Mouse (Mus musculus) liver, embryonic 14.5 days (tissue): ENCODE results near the gene Rundc3a. TPM values are rescaled to one million over a fixed set of nuclear protein-coding genes. Genes with fewer than 3 reads are reported as not detected.

ENCODE experiments used
- ATAC-seq: fragments of 200-750 bp; cut with Nextera tagmentation; 2 replicates; pipeline ENCODE4 v1.8.0; 2017; ENCODE audit warnings: moderate number of reproducible peaks, mild to moderate bottlenecking, moderate library complexity; ENCODE audit not compliant: insufficient read depth
- DNase-seq, 3 experiments: peaks; one replicate each; pipeline ENCODE4 v3.0.0-alpha.2; 2012 to 2013; ENCODE audit warnings: low read depth in 3 of 3, low spot score in 3 of 3
- H3K27ac ChIP-seq: fragments of 300-500 bp; sonication (generic); 2 replicates; pipeline ENCODE4 v1.5.1; 2014; ENCODE audit warnings: moderate library complexity, mild to moderate bottlenecking, control low read depth, inconsistent platforms
- H3K27me3 ChIP-seq: fragments of 300-500 bp; sonication (generic); 2 replicates; pipeline ENCODE4 v1.6.1; 2014; ENCODE audit warnings: mild to moderate bottlenecking, low read length, moderate library complexity; ENCODE audit not compliant: control insufficient read depth, insufficient read depth
- H3K36me3 ChIP-seq: fragments of 300-500 bp; sonication (generic); replicated peaks from 2 replicates; pipeline ENCODE4 v1.6.1; 2014; ENCODE audit warnings: low read depth; ENCODE audit not compliant: control insufficient read depth, insufficient read depth
- H3K4me1 ChIP-seq, 2 experiments: fragments of 200-500 bp in 1 of 2; fragments of 300-500 bp in 1 of 2; sonication (generic) in 1 of 2; replicated peaks; 2 replicates each; pipeline ENCODE4 v1.6.1; 2012 to 2014; ENCODE audit warnings: antibody characterized with exemption in 1 of 2, inconsistent platforms in 1 of 2, low read length in 1 of 2; ENCODE audit not compliant: control insufficient read depth in 2 of 2, insufficient read depth in 2 of 2
- H3K4me2 ChIP-seq: fragments of 300-500 bp; sonication (generic); 2 replicates; pipeline ENCODE4 v1.6.1; 2014; ENCODE audit warnings: low read depth, mild to moderate bottlenecking, control low read depth, moderate library complexity
- H3K4me3 ChIP-seq, 2 experiments: fragments of 200-500 bp in 1 of 2; fragments of 300-500 bp in 1 of 2; sonication (generic) in 1 of 2; 2 replicates each; pipeline ENCODE4 v1.5.1; 2012 to 2014; ENCODE audit warnings: low read depth in 2 of 2, low read length in 2 of 2, mild to moderate bottlenecking in 2 of 2, control low read depth in 1 of 2, inconsistent platforms in 1 of 2, moderate library complexity in 1 of 2; ENCODE audit not compliant: insufficient read depth in 1 of 2
- H3K9ac ChIP-seq: fragments of 300-500 bp; sonication (generic); replicated peaks from 2 replicates; pipeline ENCODE4 v1.6.1; 2014; ENCODE audit warnings: mild to moderate bottlenecking, control low read depth, moderate library complexity
- H3K9me3 ChIP-seq: fragments of 300-500 bp; sonication (generic); 2 replicates; pipeline ENCODE4 v1.6.1; 2016; ENCODE audit warnings: low read length, mixed read lengths; ENCODE audit not compliant: control insufficient read depth
- CTCF ChIP-seq: IDR thresholded peaks from 2 replicates; pipeline ENCODE4 v1.5.1; 2016; ENCODE audit warnings: antibody characterized with exemption, low read depth, control low read depth
- EP300 ChIP-seq: IDR thresholded peaks from 2 replicates; pipeline ENCODE4 v1.6.1; 2016; ENCODE audit warnings: antibody characterized with exemption, low read depth
- WGBS: fragments of 180-500 bp; shearing (Covaris S2); extraction: QIAGEN DNeasy Blood & Tissue Kit; methylation state at CpG from one replicate; pipeline ENCODE4 v1.1.7; 2014; ENCODE audit not compliant: insufficient replicate concordance; 5-methylcytosine and 5-hydroxymethylcytosine counted together
- polyA plus RNA-seq, 2 experiments: library from polyadenylated mRNA; depleted of rRNA in 1 of 2; stranded (reverse) in 1 of 2; unstranded in 1 of 2; fragments of >200 nt; fragmentation: Nextera tagmentation in 1 of 2; extraction: Ambion mirVana in 1 of 2; gene quantifications; 2 replicates each; pipeline versions ENCODE4 v1.2.1 to v1.2.3; 2012 to 2014

Rundc3a gene
- polyA plus RNA-seq, 2 experiments, result 1.0 to 1.4 TPM

- no peak for DNase-seq
- Histone ChIP-seq H3K9me3 (no peaks in the 10 kb centered on the region), H3K9ac (no peak overlapping the region), H3K4me3 (no peak overlapping the region), H3K27me3 (no peaks in the 10 kb centered on the region), H3K36me3 (no peaks in the 10 kb centered on the region), H3K27ac (no peak overlapping the region), H3K4me1 (peaks cover 0 to 2% of the 10 kb centered on the region in 2 experiments; a peak in 1 of 4 replicates), H3K4me2 (no peak overlapping the region)
- TF ChIP-seq CTCF, result no peak
- no peak for TF ChIP-seq EP300
- 50% methylated on average over 8 of the region's 8 CpGs for WGBS
- no peak for ATAC-seq
Observed at GRCm38 (mm10) chr11:102421559-102421958, 28.4 kb downstream of the Rundc3a start.

GRCm38 (mm10) chr11:102424666-102425065 is 31.5 kb downstream of the Rundc3a start:
- ATAC-seq (no peak), DNase-seq (no peak)
- H3K27ac ChIP-seq, result no peak overlapping the region
- 65% methylated on average over 6 of the region's 6 CpGs for WGBS
- no peak overlapping the region for H3K4me3 ChIP-seq
- no peak overlapping the region for H3K4me2 ChIP-seq
- H3K27me3 ChIP-seq, result no peaks in the 10 kb centered on the region; the same call in 1 of the 2 replicates
- TF ChIP-seq EP300 (no peak), CTCF (no peak)
- H3K9ac ChIP-seq, result no peak overlapping the region
- no peaks in the 10 kb centered on the region for H3K9me3 ChIP-seq
- H3K4me1 ChIP-seq, result peaks cover 3 to 7% of the 10 kb centered on the region in 2 experiments; a peak in 3 of 4 replicates
- H3K36me3 ChIP-seq, result no peaks in the 10 kb centered on the region

- no peak overlapping the region for H3K4me3 ChIP-seq
- H3K27ac ChIP-seq, result no peak overlapping the region
- no peak for DNase-seq
- H3K9me3 ChIP-seq, result no peaks in the 10 kb centered on the region
- ATAC-seq, result no peak
- peaks cover 5 to 11% of the 10 kb centered on the region in 2 experiments; a peak in 3 of 4 replicates for H3K4me1 ChIP-seq
- H3K27me3 ChIP-seq, result no peaks in the 10 kb centered on the region; the same call in 1 of the 2 replicates
- no peaks in the 10 kb centered on the region for H3K36me3 ChIP-seq
- TF ChIP-seq CTCF, result no peak
- TF ChIP-seq EP300, result no peak
- 51% methylated on average over 8 of the region's 8 CpGs for WGBS
- H3K9ac ChIP-seq, result no peak overlapping the region
- H3K4me2 ChIP-seq, result no peak overlapping the region
Observed at GRCm38 (mm10) chr11:102425555-102426316, 32.5 kb downstream of the Rundc3a start.

GRCm38 (mm10) chr11:102428981-102429540 is 35.9 kb downstream of the Rundc3a start:
- Histone ChIP-seq H3K27ac (no peak overlapping the region), H3K27me3 (no peaks in the 10 kb centered on the region; the same call in 1 of the 2 replicates), H3K4me2 (peak overlapping the region; percentile 99), H3K4me3 (0 out of 4 replicates have a peak overlapping the region, but pooled peaks of 1 of the 2 experiments have one; percentile 9), H3K9ac (no peak overlapping the region), H3K4me1 (peaks cover 5 to 14% of the 10 kb centered on the region in 2 experiments; a peak in 3 of 4 replicates), H3K9me3 (no peaks in the 10 kb centered on the region), H3K36me3 (no peaks in the 10 kb centered on the region)
- no peak for DNase-seq
- no peak for ATAC-seq
- 29% methylated on average over 8 of the region's 8 CpGs for WGBS
- TF ChIP-seq CTCF, result no peak
- no peak for TF ChIP-seq EP300

- DNase-seq (no peak), ATAC-seq (no peak)
- Histone ChIP-seq H3K36me3 (no peaks in the 10 kb centered on the region), H3K9ac (peak overlapping the region; percentile 56), H3K27me3 (no peaks in the 10 kb centered on the region; the same call in 1 of the 2 replicates), H3K4me2 (peak overlapping the region; percentile 99), H3K27ac (no peak overlapping the region), H3K9me3 (no peaks in the 10 kb centered on the region), H3K4me1 (peaks cover 5 to 14% of the 10 kb centered on the region in 2 experiments; a peak in 3 of 4 replicates), H3K4me3 (peak overlapping the region; percentile 65 to 70)
- WGBS, result 12% methylated on average over 3 of the region's 3 CpGs
- TF ChIP-seq EP300, result no peak
- TF ChIP-seq CTCF, result no peak
Observed at GRCm38 (mm10) chr11:102429551-102429950, 36.3 kb downstream of the Rundc3a start.
